Mouse (Mus musculus): ENCODE data around the gene Dpagt1. TPM values are rescaled to one million over a fixed set of nuclear protein-coding genes. Genes with fewer than 3 reads are reported as not detected.
"Not testable (repeated sequence)": the region's sequence is repeated elsewhere in the genome, so short reads cannot be mapped to it uniquely, and the experiment has no call there.

Gene Dpagt1
- polyA plus RNA-seq, 1 experiment from 2014 or later, result 29.7 TPM

GRCm38 (mm10) chr9:44332918-44333638 lies 7.3 kb downstream of the Dpagt1 start:
- Histone ChIP-seq H3K4me1 (replicated peaks) (peaks cover 17% of the 10 kb centered on the region), H3K27me3 (replicated peaks) (no peaks in the 10 kb centered on the region), H3K9ac (no peak overlapping the region), H3K27ac (ENCODE audit: poor library complexity, severe bottlenecking) (no peak overlapping the region), H3K4me2 (no peak overlapping the region), H3K36me3 (peaks cover 69% of the 10 kb centered on the region), H3K4me3 (no peak overlapping the region), H3K9me3 (replicated peaks) (no peaks in the 10 kb centered on the region)
- no peak for ATAC-seq (ENCODE audit: insufficient number of reproducible peaks, low FRiP score)
- WGBS, result 93% methylated on average over 13 of the region's 13 CpGs

DNA sequence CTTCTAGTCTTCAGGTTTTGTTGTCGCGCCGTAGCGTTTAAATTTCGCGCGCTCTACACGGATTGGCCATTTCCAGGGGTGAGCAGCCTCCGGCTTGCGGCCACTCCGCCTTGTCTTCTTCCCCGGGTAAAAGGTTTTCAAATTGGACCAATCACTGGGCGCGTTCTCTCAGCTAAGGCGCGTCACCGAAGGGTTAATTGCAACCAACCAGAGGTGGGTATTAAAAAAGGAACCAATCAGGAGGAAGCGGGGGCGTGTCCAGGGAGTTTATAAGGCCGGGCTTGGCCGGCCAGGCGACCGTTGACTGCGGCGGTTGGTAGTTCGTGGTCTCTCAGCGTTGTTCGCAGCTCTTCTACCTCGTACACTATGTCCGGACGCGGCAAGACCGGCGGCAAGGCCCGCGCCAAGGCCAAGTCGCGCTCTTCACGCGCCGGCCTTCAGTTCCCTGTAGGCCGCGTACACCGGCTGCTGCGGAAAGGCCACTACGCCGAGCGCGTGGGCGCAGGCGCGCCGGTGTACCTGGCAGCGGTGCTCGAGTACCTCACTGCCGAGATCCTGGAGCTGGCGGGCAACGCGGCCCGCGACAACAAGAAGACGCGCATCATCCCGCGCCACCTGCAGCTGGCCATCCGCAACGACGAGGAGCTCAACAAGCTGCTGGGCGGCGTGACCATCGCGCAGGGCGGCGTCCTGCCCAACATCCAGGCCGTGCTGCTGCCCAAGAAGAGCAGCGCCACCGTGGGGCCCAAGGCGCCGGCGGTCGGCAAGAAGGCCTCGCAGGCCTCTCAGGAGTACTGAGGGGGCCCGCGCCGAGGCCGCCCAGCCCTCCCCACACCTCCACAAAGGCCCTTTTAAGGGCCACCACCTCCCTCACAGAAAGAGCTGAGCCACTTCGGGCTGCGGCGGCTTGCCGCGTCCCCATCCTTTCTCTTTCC lies 8.8 kb downstream of the Dpagt1 start, which contains the start of gene H2afx:
TSS of gene H2afx (plus strand) at position 299 of the 935 bp plus-strand sequence.
- peak; percentile 93 for ATAC-seq (ENCODE audit: insufficient number of reproducible peaks, low FRiP score)
- Histone ChIP-seq H3K27me3 (replicated peaks) (no peaks in the 10 kb centered on the region), H3K9ac (peak within 1 kb of the TSS; percentile 98), H3K4me1 (replicated peaks) (peaks cover 17% of the 10 kb centered on the region), H3K9me3 (replicated peaks) (no peaks in the 10 kb centered on the region), H3K4me2 (peak within 1 kb of the TSS; percentile 69), H3K4me3 (peak within 1 kb of the TSS; percentile 95), H3K27ac (ENCODE audit: poor library complexity, severe bottlenecking) (peak within 1 kb of the TSS; percentile 99), H3K36me3 (peaks cover 70% of the 10 kb centered on the region)
- WGBS, result under 1% methylated on average over 91 of the region's 91 CpGs

- Histone ChIP-seq H3K27me3 (replicated peaks) (no peaks in the 10 kb centered on the region), H3K4me3 (peak overlapping the region; percentile 95), H3K9ac (peak overlapping the region; percentile 98), H3K4me1 (replicated peaks) (peaks cover 17% of the 10 kb centered on the region), H3K9me3 (replicated peaks) (no peaks in the 10 kb centered on the region), H3K36me3 (peaks cover 68% of the 10 kb centered on the region), H3K4me2 (peak overlapping the region; percentile 69), H3K27ac (ENCODE audit: poor library complexity, severe bottlenecking) (peak overlapping the region; percentile 99)
- ATAC-seq (ENCODE audit: insufficient number of reproducible peaks, low FRiP score), result peak; percentile 15; the same call in 1 of the 2 replicates
- WGBS, result under 1% methylated on average over 47 of the region's 50 CpGs
Measured at GRCm38 (mm10) chr9:44335331-44336092, 9.7 kb downstream of the Dpagt1 start.

GRCm38 (mm10) chr9:44336093-44336406 lies 10.2 kb downstream of the Dpagt1 start:
- no peaks in the 10 kb centered on the region for H3K9me3 ChIP-seq (replicated peaks)
- peak overlapping the region; percentile 98 for H3K9ac ChIP-seq
- H3K36me3 ChIP-seq, result peaks cover 68% of the 10 kb centered on the region
- whole genome bisulfite sequencing, result 4% methylated on average over 5 of the region's 5 CpGs
- no peak for ATAC-seq (ENCODE audit: insufficient number of reproducible peaks, low FRiP score)
- no peaks in the 10 kb centered on the region for H3K27me3 ChIP-seq (replicated peaks)
- H3K27ac ChIP-seq (ENCODE audit: poor library complexity, severe bottlenecking), result peak overlapping the region; percentile 99
- H3K4me1 ChIP-seq (replicated peaks), result peaks cover 17% of the 10 kb centered on the region
- peak overlapping the region; percentile 69 for H3K4me2 ChIP-seq
- peak overlapping the region; percentile 95 for H3K4me3 ChIP-seq

DNA sequence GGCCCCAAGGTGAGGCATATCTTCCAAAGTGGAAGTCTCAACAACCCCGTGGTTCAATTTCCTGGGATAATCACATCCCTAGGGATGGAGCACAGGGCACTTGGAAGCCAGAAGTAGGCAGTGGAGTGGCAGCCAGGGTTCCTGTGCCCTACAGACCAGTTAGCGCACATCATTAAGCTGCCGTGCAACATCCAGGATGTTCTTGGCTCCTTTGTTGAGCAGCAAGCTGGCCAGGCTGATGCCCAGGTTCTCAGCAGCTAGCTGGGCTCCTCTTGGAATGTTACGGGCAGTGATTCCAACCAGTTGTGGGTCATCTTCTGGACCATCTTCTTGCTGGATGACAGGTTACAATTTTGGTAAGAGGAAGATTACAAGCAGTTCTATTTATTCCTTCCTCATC lies 10.7 kb downstream of the Dpagt1 start:
- Histone ChIP-seq H3K4me3 (peak overlapping the region; percentile 95), H3K4me1 (replicated peaks) (peaks cover 18% of the 10 kb centered on the region), H3K36me3 (peaks cover 67% of the 10 kb centered on the region), H3K9ac (peak overlapping the region; percentile 67), H3K4me2 (peak overlapping the region; percentile 69)
- ATAC-seq (ENCODE audit: insufficient number of reproducible peaks, low FRiP score); H3K27ac ChIP-seq (ENCODE audit: poor library complexity, severe bottlenecking); H3K9me3 ChIP-seq (replicated peaks); H3K27me3 ChIP-seq (replicated peaks): not testable (repeated sequence)
- WGBS, result 37% methylated on average over 4 of the region's 4 CpGs

DNA sequence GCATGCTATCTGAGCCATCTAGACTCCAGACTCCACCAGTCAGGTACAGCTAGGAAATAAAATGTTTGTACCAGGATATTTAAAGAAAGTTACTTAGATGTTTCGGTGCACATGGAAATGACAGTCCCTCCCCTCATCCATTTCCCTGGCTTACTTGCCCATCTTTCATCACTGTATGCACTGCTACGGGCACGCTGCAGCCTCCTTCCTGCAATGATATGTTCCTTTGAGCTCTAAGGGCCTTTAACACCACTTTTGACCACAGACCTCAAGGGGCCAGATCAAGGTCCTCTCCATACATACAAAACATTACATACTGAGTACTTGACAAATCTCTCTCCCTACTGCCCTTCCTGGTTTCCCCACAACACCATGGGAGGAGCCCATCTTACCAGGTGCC lies 11.1 kb downstream of the Dpagt1 start:
- peaks cover 22% of the 10 kb centered on the region for H3K4me1 ChIP-seq (replicated peaks)
- peak overlapping the region; percentile 67 for H3K9ac ChIP-seq
- peak overlapping the region; percentile 95 for H3K4me3 ChIP-seq
- H3K27me3 ChIP-seq (replicated peaks), result no peaks in the 10 kb centered on the region
- H3K4me2 ChIP-seq, result peak overlapping the region; percentile 69
- 63% methylated on average over 3 of the region's 3 CpGs for WGBS
- no peaks in the 10 kb centered on the region for H3K9me3 ChIP-seq (replicated peaks)
- H3K36me3 ChIP-seq, result peaks cover 66% of the 10 kb centered on the region
- no peak overlapping the region for H3K27ac ChIP-seq (ENCODE audit: poor library complexity, severe bottlenecking)
- ATAC-seq (ENCODE audit: insufficient number of reproducible peaks, low FRiP score), result no peak

DNA sequence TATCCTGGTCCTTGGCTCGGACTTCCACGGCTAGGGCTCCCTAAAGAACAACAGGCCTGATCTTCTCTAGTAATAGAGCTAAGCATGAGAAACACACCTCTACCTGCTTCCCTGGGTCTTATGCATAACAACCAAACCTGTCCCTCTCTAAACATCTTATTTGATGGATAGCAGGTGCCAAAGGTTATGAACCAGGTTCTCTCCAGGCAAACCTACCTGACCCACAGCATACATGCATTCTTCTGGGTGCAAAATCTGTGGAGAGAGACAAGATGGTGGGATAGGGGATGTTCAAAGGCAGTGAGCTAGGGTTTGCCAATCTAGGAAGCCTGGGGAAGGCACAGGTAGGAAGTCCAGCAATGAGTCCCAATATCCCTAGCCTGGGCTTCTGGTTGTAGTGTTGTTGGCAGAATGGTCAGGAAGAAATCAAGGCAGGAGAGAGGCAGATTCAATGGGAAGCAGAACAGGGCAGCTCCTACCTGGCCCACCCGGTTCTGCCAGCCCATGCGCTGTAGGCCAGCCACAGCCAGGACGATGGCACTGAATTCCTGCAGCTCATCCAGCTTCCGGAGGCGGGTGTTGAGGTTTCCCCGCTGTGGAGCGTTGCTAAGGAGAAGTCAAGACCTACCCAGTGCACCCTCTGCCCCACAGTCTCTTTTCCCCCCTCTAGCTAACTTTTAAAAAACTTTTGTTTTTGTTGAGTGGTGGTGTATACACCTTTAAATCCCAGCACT lies 11.8 kb downstream of the Dpagt1 start:
- 60% methylated on average over 9 of the region's 9 CpGs for WGBS
- Histone ChIP-seq H3K4me2 (peak overlapping the region; percentile 69), H3K27ac (ENCODE audit: poor library complexity, severe bottlenecking) (peak overlapping the region; percentile 44), H3K4me1 (replicated peaks) (peaks cover 29% of the 10 kb centered on the region), H3K36me3 (peaks cover 61% of the 10 kb centered on the region), H3K9me3 (replicated peaks) (no peaks in the 10 kb centered on the region), H3K9ac (peak overlapping the region; percentile 67), H3K4me3 (peak overlapping the region; percentile 95), H3K27me3 (replicated peaks) (no peaks in the 10 kb centered on the region)
- ATAC-seq (ENCODE audit: insufficient number of reproducible peaks, low FRiP score), result no peak

DNA sequence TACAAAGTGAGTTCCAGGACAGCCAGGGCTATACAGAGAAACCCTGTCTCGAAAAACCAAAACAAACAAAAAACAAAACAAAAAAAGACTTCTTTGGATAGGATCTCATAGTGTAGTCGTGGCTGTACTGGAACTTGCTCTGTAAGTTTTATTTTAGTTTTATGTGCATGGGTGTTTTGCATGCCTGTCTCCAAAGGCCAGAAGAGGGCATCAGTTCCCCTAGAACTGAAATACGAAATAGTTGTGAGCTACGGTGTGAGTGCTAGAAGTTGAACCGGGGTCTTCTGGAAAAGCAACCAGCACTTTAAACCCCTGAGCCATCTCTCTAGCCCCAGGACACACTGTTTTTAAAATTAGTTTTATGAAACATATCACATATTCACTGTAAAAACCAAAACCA lies 12.8 kb downstream of the Dpagt1 start:
- WGBS, result 84% methylated on average over 5 of the region's 5 CpGs
- peaks cover 51% of the 10 kb centered on the region for H3K36me3 ChIP-seq

DNA sequence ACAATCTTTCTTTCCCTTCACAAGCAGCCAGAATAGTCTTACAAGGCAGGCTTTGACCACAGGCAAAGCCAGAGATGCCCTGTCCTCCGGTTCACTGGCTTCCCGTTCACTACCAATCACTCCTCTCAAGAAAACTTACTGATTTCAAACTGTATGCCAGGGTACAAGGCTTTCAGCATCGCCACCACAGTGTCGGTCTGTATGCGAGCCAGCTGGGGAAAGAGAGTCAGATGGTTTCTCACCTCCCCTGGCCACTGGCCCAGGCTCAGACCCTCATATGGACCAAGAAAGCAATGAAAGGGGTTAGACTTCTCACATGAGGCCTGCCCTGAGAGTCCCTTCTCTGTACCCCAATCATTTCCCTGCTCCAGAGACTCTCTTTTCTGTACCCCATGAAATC lies 15.7 kb downstream of the Dpagt1 start:
- peak overlapping the region; percentile 74 for H3K9ac ChIP-seq
- H3K27me3 ChIP-seq (replicated peaks), result no peaks in the 10 kb centered on the region
- H3K27ac ChIP-seq (ENCODE audit: poor library complexity, severe bottlenecking), result peak overlapping the region; percentile 98
- peak overlapping the region; percentile 65 for H3K4me3 ChIP-seq
- H3K4me2 ChIP-seq, result no peak overlapping the region
- 87% methylated on average over 5 of the region's 5 CpGs for WGBS
- peaks cover 37% of the 10 kb centered on the region for H3K4me1 ChIP-seq (replicated peaks)
- peaks cover 48% of the 10 kb centered on the region for H3K36me3 ChIP-seq
- no peak for ATAC-seq (ENCODE audit: insufficient number of reproducible peaks, low FRiP score)
- H3K9me3 ChIP-seq (replicated peaks), result no peaks in the 10 kb centered on the region

More for the DNA sequence above, 12.8 kb downstream of the Dpagt1 start:
- Histone ChIP-seq H3K4me2 (peak overlapping the region; percentile 69; the same call in 1 of the 2 replicates), H3K27me3 (replicated peaks) (no peaks in the 10 kb centered on the region), H3K4me1 (replicated peaks) (peaks cover 36% of the 10 kb centered on the region), H3K4me3 (no peak overlapping the region), H3K9ac (no peak overlapping the region), H3K27ac (ENCODE audit: poor library complexity, severe bottlenecking) (no peak overlapping the region), H3K9me3 (replicated peaks) (no peaks in the 10 kb centered on the region)
- no peak for ATAC-seq (ENCODE audit: insufficient number of reproducible peaks, low FRiP score)

DNA sequence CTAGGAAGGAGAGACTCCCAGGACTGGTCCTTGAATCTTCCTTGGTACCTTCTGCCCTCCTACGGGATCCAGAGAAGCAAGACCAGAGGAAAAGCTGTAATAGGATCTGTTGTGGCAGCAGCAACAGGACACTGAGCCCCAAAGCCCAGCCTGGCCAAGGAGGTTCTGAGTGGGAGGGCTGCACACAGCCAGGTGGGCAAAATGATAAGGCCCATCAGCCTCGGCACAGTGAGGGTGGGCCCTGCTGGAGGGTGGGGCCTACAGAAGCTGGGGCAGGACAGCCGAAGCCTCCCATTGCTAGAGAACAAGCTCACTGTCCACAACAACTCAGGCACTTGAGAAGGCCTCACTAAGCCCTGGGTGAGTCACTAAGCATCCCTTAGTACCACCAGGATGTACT lies 16.4 kb downstream of the Dpagt1 start:
- peak overlapping the region; percentile 98 for H3K27ac ChIP-seq (ENCODE audit: poor library complexity, severe bottlenecking)
- H3K36me3 ChIP-seq, result peaks cover 48% of the 10 kb centered on the region
- peak overlapping the region; percentile 75 for H3K4me2 ChIP-seq
- peak overlapping the region; percentile 65 for H3K4me3 ChIP-seq
- ATAC-seq (ENCODE audit: insufficient number of reproducible peaks, low FRiP score), result peak; percentile 74
- no peaks in the 10 kb centered on the region for H3K27me3 ChIP-seq (replicated peaks)
- peaks cover 30% of the 10 kb centered on the region for H3K4me1 ChIP-seq (replicated peaks)
- peak overlapping the region; percentile 74 for H3K9ac ChIP-seq
- WGBS, result 53% methylated on average over 3 of the region's 3 CpGs
- no peaks in the 10 kb centered on the region for H3K9me3 ChIP-seq (replicated peaks)

Measured in heart, embryonic 12.5 days (tissue).